Mouse (Mus musculus): ENCODE measurements around the gene Zfp706. TPM values are rescaled to one million over a fixed set of nuclear protein-coding genes. Genes with fewer than 3 reads are reported as not detected.
A peak's percentile ranks its signal among the peaks of the same experiment; 100 is the strongest.

Gene Zfp706
- total RNA-seq, 1 experiment = 65.1 TPM

DNA sequence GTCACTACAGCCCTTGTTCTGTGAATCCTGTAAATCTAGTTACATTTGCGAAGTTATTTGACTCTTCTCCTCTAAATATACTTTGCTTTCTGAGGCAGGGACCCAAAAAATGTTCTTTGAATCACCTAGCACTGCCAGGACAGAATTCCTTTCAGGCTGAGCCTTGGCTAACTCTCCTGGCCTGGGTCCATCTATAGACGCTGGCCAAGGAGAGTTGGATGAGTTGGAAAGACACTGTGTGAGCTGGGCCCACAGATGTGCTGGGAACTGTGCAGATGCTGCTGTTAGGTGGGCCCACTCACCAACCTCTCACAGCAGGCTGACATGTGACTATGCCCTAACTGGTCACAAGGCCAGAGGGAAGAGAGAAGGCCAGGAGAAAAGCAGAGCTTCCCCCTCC, 41.1 kb downstream of the Zfp706 start:
- H3K36me3 ChIP-seq (ENCODE audit: control insufficient read depth, insufficient read depth, low read length, poor library complexity, severe bottlenecking) = no peaks in the 10 kb centered on the region
- no peak overlapping the region for H3K27ac ChIP-seq (ENCODE audit: insufficient read depth, low read depth, low read length, poor library complexity, severe bottlenecking)
- TF ChIP-seq ZC3H11A (IDR thresholded peaks at IDR 0.05; ENCODE audit: borderline replicate concordance, low read depth, low read length) = no peak
- H3K9me3 ChIP-seq (ENCODE audit: control insufficient read depth, insufficient read depth, low read depth, low read length) = no peaks in the 10 kb centered on the region
- H3K4me3 ChIP-seq (ENCODE audit: insufficient read depth in 1 of 2, low read depth in 1 of 2, low read length in 2 of 2, poor library complexity in 1 of 2, severe bottlenecking in 1 of 2) = no peak overlapping the region
- in situ Hi-C loops (cut with MboI; ENCODE audit: low sequenced_read_pairs in 2 of 2, unreplicated experiment in 2 of 2) = no loop called here
- peaks cover 3 to 13% of the 10 kb centered on the region in 2 experiments; a peak in 2 of 4 replicates for H3K4me1 ChIP-seq (ENCODE audit: control insufficient read depth in 2 of 2, insufficient read depth in 2 of 2, low read length in 2 of 2, poor library complexity in 1 of 2)
- H3K9ac ChIP-seq (ENCODE audit: insufficient read depth, low read depth, low read length, poor library complexity, severe bottlenecking) = no peak overlapping the region; the same call in 1 of the 2 replicates
- no peak for DNase-seq (ENCODE audit: low read depth, low spot score)

DNA sequence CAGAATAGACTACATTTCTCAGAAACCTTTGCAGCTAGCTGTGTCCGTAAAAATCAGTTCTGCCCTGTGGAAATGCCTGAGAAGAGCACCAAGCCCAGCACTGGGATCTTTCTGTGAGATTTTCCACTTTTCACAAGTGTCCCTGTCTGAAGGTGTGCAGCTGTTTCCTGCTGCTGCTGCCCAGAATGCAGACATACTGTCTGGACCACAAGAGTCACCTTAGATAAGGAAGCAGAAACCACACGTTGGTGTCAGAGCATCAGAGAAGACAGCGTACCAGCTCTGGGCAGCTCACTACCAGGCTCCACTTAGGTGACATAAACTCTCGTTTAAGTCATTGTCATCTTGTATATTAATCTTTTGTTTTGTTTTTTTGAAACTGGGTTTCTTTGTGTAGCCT, 41.8 kb downstream of the Zfp706 start:
- H3K4me1 ChIP-seq (ENCODE audit: control insufficient read depth in 2 of 2, insufficient read depth in 2 of 2, low read length in 2 of 2, poor library complexity in 1 of 2) = peaks cover 3 to 15% of the 10 kb centered on the region in 2 experiments; a peak in 2 of 4 replicates
- no peak overlapping the region for H3K4me3 ChIP-seq (ENCODE audit: insufficient read depth in 1 of 2, low read depth in 1 of 2, low read length in 2 of 2, poor library complexity in 1 of 2, severe bottlenecking in 1 of 2)
- TF ChIP-seq HCFC1 (IDR thresholded peaks at IDR 0.05; ENCODE audit: borderline replicate concordance, insufficient read depth, low read length) (no peak), ZNF384 (IDR thresholded peaks at IDR 0.05; ENCODE audit: low read depth, low read length) (no peak), CHD2 (IDR thresholded peaks at IDR 0.05; ENCODE audit: low read depth, low read length) (no peak), MAFK (IDR thresholded peaks at IDR 0.05; ENCODE audit: insufficient read depth, low read depth, low read length) (no peak), ZC3H11A (IDR thresholded peaks at IDR 0.05; ENCODE audit: borderline replicate concordance, low read depth, low read length) (no peak)
- H3K27ac ChIP-seq (ENCODE audit: insufficient read depth, low read depth, low read length, poor library complexity, severe bottlenecking) = no peak overlapping the region
- in situ Hi-C loops (cut with MboI; ENCODE audit: low sequenced_read_pairs in 2 of 2, unreplicated experiment in 2 of 2) = no loop called here
- DNase-seq (ENCODE audit: low read depth, low spot score) = no peak
- H3K36me3 ChIP-seq (ENCODE audit: control insufficient read depth, insufficient read depth, low read length, poor library complexity, severe bottlenecking) = no peaks in the 10 kb centered on the region
- H3K9me3 ChIP-seq (ENCODE audit: control insufficient read depth, insufficient read depth, low read depth, low read length) = no peaks in the 10 kb centered on the region
- H3K9ac ChIP-seq (ENCODE audit: insufficient read depth, low read depth, low read length, poor library complexity, severe bottlenecking) = no peak overlapping the region

DNA sequence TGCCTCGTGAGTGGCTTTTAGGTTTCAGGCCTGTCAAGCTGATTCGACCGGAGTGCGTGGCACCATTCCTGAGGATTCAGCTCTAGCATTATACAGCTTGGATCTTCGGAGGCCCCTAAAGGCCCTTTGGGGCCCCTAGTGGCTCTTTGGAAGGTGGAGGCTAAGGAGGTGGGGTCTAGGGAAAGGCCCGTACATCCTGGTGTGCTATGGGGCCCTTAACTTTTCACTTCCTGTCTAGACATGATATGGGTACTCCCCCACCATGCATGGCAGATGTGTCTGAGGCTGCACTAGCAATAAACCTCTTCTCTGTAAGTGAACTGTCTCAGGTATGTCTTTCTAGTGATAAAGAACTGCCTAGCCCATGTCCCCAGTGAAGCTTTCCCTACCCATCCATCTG, 44.6 kb downstream of the Zfp706 start:
- Histone ChIP-seq H3K36me3 (ENCODE audit: control insufficient read depth, insufficient read depth, low read length, poor library complexity, severe bottlenecking) (no peaks in the 10 kb centered on the region), H3K9ac (ENCODE audit: insufficient read depth, low read depth, low read length, poor library complexity, severe bottlenecking) (no peak overlapping the region), H3K4me3 (ENCODE audit: insufficient read depth in 1 of 2, low read depth in 1 of 2, low read length in 2 of 2, poor library complexity in 1 of 2, severe bottlenecking in 1 of 2) (no peak overlapping the region), H3K27ac (ENCODE audit: insufficient read depth, low read depth, low read length, poor library complexity, severe bottlenecking) (no peak overlapping the region), H3K4me1 (ENCODE audit: control insufficient read depth in 2 of 2, insufficient read depth in 2 of 2, low read length in 2 of 2, poor library complexity in 1 of 2) (peaks cover 6 to 15% of the 10 kb centered on the region in 2 experiments; a peak in 3 of 4 replicates), H3K9me3 (ENCODE audit: control insufficient read depth, insufficient read depth, low read depth, low read length) (no peaks in the 10 kb centered on the region)
- in situ Hi-C loops (cut with MboI; ENCODE audit: low sequenced_read_pairs in 2 of 2, unreplicated experiment in 2 of 2) = no loop called here
- DNase-seq (ENCODE audit: low read depth, low spot score) = no peak
- no peak for TF ChIP-seq MAFK (IDR thresholded peaks at IDR 0.05; ENCODE audit: insufficient read depth, low read depth, low read length)
- no peak for TF ChIP-seq CHD2 (IDR thresholded peaks at IDR 0.05; ENCODE audit: low read depth, low read length)

DNA sequence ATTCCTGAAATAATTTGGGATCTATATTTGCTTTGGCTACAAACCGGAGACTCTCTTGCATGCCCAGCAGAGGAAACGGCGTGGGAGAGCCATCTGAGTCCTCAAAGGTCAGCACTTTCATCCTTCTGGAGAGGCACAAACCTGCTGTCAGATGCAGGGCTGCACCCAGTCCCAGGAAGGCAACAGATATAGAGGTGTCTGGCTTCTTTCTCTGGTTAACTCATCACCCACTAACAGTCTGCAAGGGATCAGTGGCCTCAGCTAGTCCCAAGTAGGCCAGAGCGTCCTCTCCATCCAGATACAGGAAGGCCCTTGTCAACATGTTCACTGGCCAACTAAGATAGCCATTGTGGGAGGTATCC, 46.7 kb downstream of the Zfp706 start:
- no peak for DNase-seq (ENCODE audit: low read depth, low spot score)
- in situ Hi-C loops (cut with MboI; ENCODE audit: low sequenced_read_pairs in 2 of 2, unreplicated experiment in 2 of 2) = no loop called here
- Histone ChIP-seq H3K36me3 (ENCODE audit: control insufficient read depth, insufficient read depth, low read length, poor library complexity, severe bottlenecking) (no peaks in the 10 kb centered on the region), H3K9me3 (ENCODE audit: control insufficient read depth, insufficient read depth, low read depth, low read length) (no peaks in the 10 kb centered on the region), H3K27ac (ENCODE audit: insufficient read depth, low read depth, low read length, poor library complexity, severe bottlenecking) (no peak overlapping the region), H3K4me3 (ENCODE audit: insufficient read depth in 1 of 2, low read depth in 1 of 2, low read length in 2 of 2, poor library complexity in 1 of 2, severe bottlenecking in 1 of 2) (no peak overlapping the region), H3K4me1 (ENCODE audit: control insufficient read depth in 2 of 2, insufficient read depth in 2 of 2, low read length in 2 of 2, poor library complexity in 1 of 2) (peaks cover 4% of the 10 kb centered on the region in 2 experiments; a peak in 3 of 4 replicates), H3K9ac (ENCODE audit: insufficient read depth, low read depth, low read length, poor library complexity, severe bottlenecking) (no peak overlapping the region)
- TF ChIP-seq HCFC1 (IDR thresholded peaks at IDR 0.05; ENCODE audit: borderline replicate concordance, insufficient read depth, low read length) (no peak), CHD2 (IDR thresholded peaks at IDR 0.05; ENCODE audit: low read depth, low read length) (no peak), ZC3H11A (IDR thresholded peaks at IDR 0.05; ENCODE audit: borderline replicate concordance, low read depth, low read length) (no peak), MAFK (IDR thresholded peaks at IDR 0.05; ENCODE audit: insufficient read depth, low read depth, low read length) (no peak), ZNF384 (IDR thresholded peaks at IDR 0.05; ENCODE audit: low read depth, low read length) (no peak)

DNA sequence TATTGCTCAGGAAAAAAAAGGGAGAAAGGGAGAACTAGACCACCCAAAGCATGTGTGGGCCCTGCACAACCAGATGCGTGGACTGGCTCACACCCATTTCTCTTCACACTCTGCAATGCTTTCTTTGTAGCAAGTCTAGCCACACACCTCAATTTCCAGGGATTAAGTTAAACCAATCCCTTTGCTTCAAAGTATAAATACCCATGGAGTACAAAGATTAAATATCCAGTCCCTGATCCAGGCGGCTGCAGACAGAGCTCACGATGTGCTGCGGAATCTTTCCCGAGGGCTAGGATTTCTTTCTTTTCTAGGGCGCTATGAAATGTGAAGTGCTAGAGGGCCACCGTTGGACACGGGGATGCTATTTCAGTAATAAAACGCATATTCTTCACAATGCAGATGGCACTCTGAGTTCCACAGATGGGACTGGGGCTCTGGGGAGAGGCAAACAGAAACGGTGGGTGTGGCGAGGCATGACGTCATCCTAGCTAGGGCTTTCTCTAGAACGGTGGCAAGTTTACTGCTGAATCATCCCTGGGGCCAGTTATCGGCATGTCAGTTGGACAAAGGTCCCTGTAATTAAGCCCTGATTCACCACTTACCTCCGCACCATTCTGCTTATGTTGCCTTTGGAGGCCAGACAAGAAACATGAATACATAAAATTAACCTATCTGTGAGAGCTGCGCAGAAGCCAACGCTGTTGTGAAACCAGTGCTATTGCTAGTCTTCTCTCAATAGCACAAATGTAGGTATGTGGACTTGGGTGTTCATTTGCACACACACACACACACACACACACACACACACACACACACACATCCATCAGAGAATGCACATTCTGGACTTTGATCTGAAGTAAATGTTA, 47.3 kb downstream of the Zfp706 start:
- TF ChIP-seq CHD2 (IDR thresholded peaks at IDR 0.05; ENCODE audit: low read depth, low read length) (no peak), MAFK (IDR thresholded peaks at IDR 0.05; ENCODE audit: insufficient read depth, low read depth, low read length) (peak; percentile 86), ZNF384 (IDR thresholded peaks at IDR 0.05; ENCODE audit: low read depth, low read length) (no peak), HCFC1 (IDR thresholded peaks at IDR 0.05; ENCODE audit: borderline replicate concordance, insufficient read depth, low read length) (no peak)
- no peak for DNase-seq (ENCODE audit: low read depth, low spot score)
- Histone ChIP-seq H3K9me3 (ENCODE audit: control insufficient read depth, insufficient read depth, low read depth, low read length) (no peaks in the 10 kb centered on the region), H3K4me3 (ENCODE audit: insufficient read depth in 1 of 2, low read depth in 1 of 2, low read length in 2 of 2, poor library complexity in 1 of 2, severe bottlenecking in 1 of 2) (no peak overlapping the region), H3K27ac (ENCODE audit: insufficient read depth, low read depth, low read length, poor library complexity, severe bottlenecking) (no peak overlapping the region), H3K36me3 (ENCODE audit: control insufficient read depth, insufficient read depth, low read length, poor library complexity, severe bottlenecking) (no peaks in the 10 kb centered on the region), H3K9ac (ENCODE audit: insufficient read depth, low read depth, low read length, poor library complexity, severe bottlenecking) (no peak overlapping the region), H3K4me1 (ENCODE audit: control insufficient read depth in 2 of 2, insufficient read depth in 2 of 2, low read length in 2 of 2, poor library complexity in 1 of 2) (peaks cover 4 to 8% of the 10 kb centered on the region in 2 experiments; a peak in 3 of 4 replicates)
- in situ Hi-C loops (cut with MboI; ENCODE audit: low sequenced_read_pairs in 2 of 2, unreplicated experiment in 2 of 2) = no loop called here

Measured in ES-E14 (cell line).